Mouse (Mus musculus): ENCODE measurements at regions not wholly inside any gene's neighbourhood (a gene's known extent, or its start where the extent isn't known, plus 50 kb on each side); places are given as distances from the start of the nearest gene placed in this dataset.

DNA sequence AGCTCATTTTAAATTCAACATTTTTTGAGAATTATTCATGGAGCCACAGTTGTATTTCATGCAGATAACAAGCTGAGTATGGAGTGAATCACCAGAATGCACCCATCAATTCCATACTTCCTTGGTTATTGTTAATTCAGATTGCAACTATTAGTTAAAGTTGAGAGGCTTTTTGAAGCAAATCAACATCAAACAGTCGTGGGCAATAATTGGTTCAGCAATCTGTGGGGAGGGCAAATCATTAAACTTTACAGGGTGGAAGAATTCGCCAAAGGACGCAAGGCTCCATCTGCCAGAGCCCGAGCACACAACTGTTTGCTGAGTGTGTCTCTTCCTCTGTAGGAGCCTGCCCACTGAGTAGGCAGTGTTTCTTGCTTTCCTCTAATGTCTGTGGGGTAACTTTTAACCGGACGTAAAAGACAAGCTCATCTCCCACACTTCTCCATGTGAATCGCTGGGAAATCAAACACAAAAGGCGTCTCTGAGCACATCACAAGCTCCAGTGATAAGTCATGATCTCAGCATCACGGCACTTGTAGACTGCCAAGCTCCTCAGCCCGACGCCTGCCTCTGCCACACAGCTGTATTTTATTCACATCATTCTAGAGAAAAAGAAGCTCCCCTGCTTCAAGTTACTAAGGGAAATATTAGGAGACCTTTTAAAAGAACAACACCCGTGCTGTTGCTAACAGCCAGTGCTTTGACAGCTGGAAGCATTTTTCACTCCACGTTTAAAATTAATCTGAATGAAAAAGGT is 75.7 kb upstream of the Pja2 start:
- H3K9me3 ChIP-seq (replicated peaks; ENCODE audit: insufficient read depth, low read length): no peaks in the 10 kb centered on the region
- TF ChIP-seq KAT2A (conservative IDR thresholded peaks at IDR 0.05; ENCODE audit: low read depth, low read length): no peak
- no peak for TF ChIP-seq ZC3H11A (IDR thresholded peaks at IDR 0.05; ENCODE audit: low read depth, low read length)
- no peak for TF ChIP-seq TCF12 (IDR thresholded peaks at IDR 0.05; ENCODE audit: low read depth, low read length)
- no peak for TF ChIP-seq USF1 (IDR thresholded peaks at IDR 0.05; ENCODE audit: low read depth, low read length)
- TF ChIP-seq GABPA (IDR thresholded peaks at IDR 0.05; ENCODE audit: low read depth, low read length): no peak
- no peak for TF ChIP-seq MAFK (IDR thresholded peaks at IDR 0.05; ENCODE audit: borderline replicate concordance, low read depth, low read length)
- TF ChIP-seq MXI1 (IDR thresholded peaks at IDR 0.05; ENCODE audit: low read depth, low read length): no peak
- no peak for TF ChIP-seq MEF2A (IDR thresholded peaks at IDR 0.05; ENCODE audit: extremely low read depth, insufficient replicate concordance, low read depth, low read length, poor library complexity, severe bottlenecking)
- TF ChIP-seq ZMIZ1 (IDR thresholded peaks at IDR 0.05; ENCODE audit: low read depth, low read length): no peak
- TF ChIP-seq USF2 (IDR thresholded peaks at IDR 0.05; ENCODE audit: borderline replicate concordance in 1 of 2, insufficient read depth in 1 of 2, low read depth in 1 of 2, low read length in 2 of 2): no peak
- TF ChIP-seq CHD1 (IDR thresholded peaks at IDR 0.05; ENCODE audit: low read depth, low read length): no peak
- no peak for TF ChIP-seq NELFE (IDR thresholded peaks at IDR 0.05; ENCODE audit: low read depth, low read length)
- no peak for TF ChIP-seq ETS1 (IDR thresholded peaks at IDR 0.05; ENCODE audit: low read depth, low read length)
- DNase-seq (ENCODE audit: low read depth, low spot score): no peak
- no peaks in the 10 kb centered on the region for H3K36me3 ChIP-seq (ENCODE audit: control insufficient read depth in 1 of 2, insufficient read depth in 2 of 2, low read length in 2 of 2)
- no peak overlapping the region for H3K4me3 ChIP-seq (ENCODE audit: control insufficient read depth in 1 of 2, insufficient read depth in 1 of 2, low read depth in 2 of 2, low read length in 2 of 2)
- no peaks in the 10 kb centered on the region for H3K4me1 ChIP-seq (ENCODE audit: control insufficient read depth in 1 of 2, insufficient read depth in 2 of 2, low read length in 2 of 2)
- H3K9ac ChIP-seq (ENCODE audit: control insufficient read depth, low read depth, low read length, poor library complexity, severe bottlenecking): no peak overlapping the region
- H3K79me2 ChIP-seq (ENCODE audit: control insufficient read depth, insufficient read depth, low read length, poor library complexity): no peaks in the 10 kb centered on the region
- no peak overlapping the region for H3K27ac ChIP-seq (ENCODE audit: control insufficient read depth, low read depth, low read length)
- H3K27me3 ChIP-seq (ENCODE audit: control insufficient read depth in 1 of 2, insufficient read depth in 2 of 2, low read length in 2 of 2): no peaks in the 10 kb centered on the region; a peak in 1 of 4 replicates

- Histone ChIP-seq H3K9me3 (replicated peaks; ENCODE audit: insufficient read depth, low read length) (no peaks in the 10 kb centered on the region), H3K27me3 (ENCODE audit: control insufficient read depth in 1 of 2, insufficient read depth in 2 of 2, low read length in 2 of 2) (no peaks in the 10 kb centered on the region; a peak in 1 of 4 replicates), H3K4me3 (ENCODE audit: control insufficient read depth in 1 of 2, insufficient read depth in 1 of 2, low read depth in 2 of 2, low read length in 2 of 2) (no peak overlapping the region), H3K9ac (ENCODE audit: control insufficient read depth, low read depth, low read length, poor library complexity, severe bottlenecking) (no peak overlapping the region), H3K36me3 (ENCODE audit: control insufficient read depth in 1 of 2, insufficient read depth in 2 of 2, low read length in 2 of 2) (no peaks in the 10 kb centered on the region), H3K79me2 (ENCODE audit: control insufficient read depth, insufficient read depth, low read length, poor library complexity) (no peaks in the 10 kb centered on the region), H3K27ac (ENCODE audit: control insufficient read depth, low read depth, low read length) (no peak overlapping the region), H3K4me1 (ENCODE audit: control insufficient read depth in 1 of 2, insufficient read depth in 2 of 2, low read length in 2 of 2) (no peaks in the 10 kb centered on the region)
- no peak for DNase-seq (ENCODE audit: low read depth, low spot score)
- TF ChIP-seq EP300 (IDR thresholded peaks at IDR 0.05; ENCODE audit: low read depth in 1 of 2, low read length in 2 of 2): no peak
- TF ChIP-seq POLR2A (IDR thresholded peaks at IDR 0.05; ENCODE audit: control insufficient read depth in 1 of 2, insufficient read depth in 1 of 2, low read depth in 1 of 2, low read length in 2 of 2, poor library complexity in 1 of 2): no peak
- no peak for TF ChIP-seq ZKSCAN1 (IDR thresholded peaks at IDR 0.05; ENCODE audit: low read depth, low read length)
- no peak for TF ChIP-seq SMC3 (IDR thresholded peaks at IDR 0.05; ENCODE audit: low read depth, low read length)
- TF ChIP-seq E2F4 (IDR thresholded peaks at IDR 0.05; ENCODE audit: borderline replicate concordance, low read depth, low read length): no peak
- no peak for TF ChIP-seq CHD1 (IDR thresholded peaks at IDR 0.05; ENCODE audit: low read depth, low read length)
- no peak for TF ChIP-seq CHD2 (IDR thresholded peaks at IDR 0.05; ENCODE audit: low read length)
- TF ChIP-seq USF1 (IDR thresholded peaks at IDR 0.05; ENCODE audit: low read depth, low read length): no peak
- TF ChIP-seq BHLHE40 (IDR thresholded peaks at IDR 0.05; ENCODE audit: borderline replicate concordance, low read depth, low read length): no peak
- no peak for TF ChIP-seq CTCF (IDR thresholded peaks at IDR 0.05 in 2 of 3, conservative IDR thresholded peaks at IDR 0.05 in 1 of 3; ENCODE audit: control insufficient read depth in 1 of 3, insufficient read depth in 1 of 3, low read depth in 2 of 3, low read length in 3 of 3, poor library complexity in 1 of 3, severe bottlenecking in 1 of 3)
- TF ChIP-seq POLR2AphosphoS5 (IDR thresholded peaks at IDR 0.05; ENCODE audit: borderline replicate concordance, low read depth, low read length): no peak
- no peak for TF ChIP-seq TBP (IDR thresholded peaks at IDR 0.05; ENCODE audit: low read depth, low read length)
- no peak for TF ChIP-seq ZC3H11A (IDR thresholded peaks at IDR 0.05; ENCODE audit: low read depth, low read length)
- TF ChIP-seq SIN3A (IDR thresholded peaks at IDR 0.05; ENCODE audit: low read length): no peak
- no peak for TF ChIP-seq MXI1 (IDR thresholded peaks at IDR 0.05; ENCODE audit: low read depth, low read length)
- TF ChIP-seq POLR2AphosphoS2 (IDR thresholded peaks at IDR 0.05; ENCODE audit: low read length): no peak
- no peak for TF ChIP-seq MYB (IDR thresholded peaks at IDR 0.05; ENCODE audit: low read depth, low read length)
Measured at GRCm38 (mm10) chr17:64425811-64426210, 94.1 kb upstream of the Pja2 start.
